Mouse (Mus musculus) heart, embryonic 10.5 days (tissue): ENCODE results near the gene Cyyr1. TPM values are rescaled to one million over a fixed set of nuclear protein-coding genes. Genes with fewer than 3 reads are reported as not detected.
"Not testable (repeated sequence)": the region's sequence is repeated elsewhere in the genome, so short reads cannot be mapped to it uniquely, and the experiment has no call there.

ENCODE experiments used
- DNase-seq: peaks from one replicate; pipeline ENCODE4 v3.0.0-alpha.2; 2017; ENCODE audit warnings: low spot score
- H3K27ac ChIP-seq: fragments of 300-500 bp; sonication (generic); 2 replicates; pipeline ENCODE4 v1.5.1; 2016; ENCODE audit warnings: mild to moderate bottlenecking
- H3K27me3 ChIP-seq: fragments of 300-500 bp; sonication (generic); 2 replicates; pipeline ENCODE4 v1.6.1; 2016; ENCODE audit warnings: mild to moderate bottlenecking; ENCODE audit not compliant: poor library complexity, insufficient read depth, severe bottlenecking
- H3K36me3 ChIP-seq: fragments of 300-500 bp; sonication (generic); 2 replicates; pipeline ENCODE4 v1.6.1; 2016; ENCODE audit warnings: mild to moderate bottlenecking, moderate library complexity
- H3K4me1 ChIP-seq: fragments of 300-500 bp; sonication (generic); 2 replicates; pipeline ENCODE4 v1.6.1; 2016; ENCODE audit warnings: mild to moderate bottlenecking
- H3K4me3 ChIP-seq: fragments of 300-500 bp; sonication (generic); 2 replicates; pipeline ENCODE4 v1.5.1; 2016; ENCODE audit warnings: mild to moderate bottlenecking, moderate library complexity
- H3K9me3 ChIP-seq: fragments of 300-500 bp; sonication (generic); 2 replicates; pipeline ENCODE4 v1.6.1; 2016; ENCODE audit warnings: mild to moderate bottlenecking, moderate library complexity
- WGBS: fragments of 180-500 bp; shearing (Covaris S2); methylation state at CpG from one replicate; pipeline ENCODE4 v1.1.7; 2016; 5-methylcytosine and 5-hydroxymethylcytosine counted together
- polyA plus RNA-seq: library from polyadenylated mRNA; unstranded; fragments of >200 nt; fragmentation: Nextera tagmentation; extraction: Ambion mirVana; gene quantifications from 2 replicates; pipeline ENCODE4 v1.2.1, GENCODE M21; 2016

Gene Cyyr1
- polyA plus RNA-seq = 2.9 and 3.2 TPM in 2 replicates

DNA sequence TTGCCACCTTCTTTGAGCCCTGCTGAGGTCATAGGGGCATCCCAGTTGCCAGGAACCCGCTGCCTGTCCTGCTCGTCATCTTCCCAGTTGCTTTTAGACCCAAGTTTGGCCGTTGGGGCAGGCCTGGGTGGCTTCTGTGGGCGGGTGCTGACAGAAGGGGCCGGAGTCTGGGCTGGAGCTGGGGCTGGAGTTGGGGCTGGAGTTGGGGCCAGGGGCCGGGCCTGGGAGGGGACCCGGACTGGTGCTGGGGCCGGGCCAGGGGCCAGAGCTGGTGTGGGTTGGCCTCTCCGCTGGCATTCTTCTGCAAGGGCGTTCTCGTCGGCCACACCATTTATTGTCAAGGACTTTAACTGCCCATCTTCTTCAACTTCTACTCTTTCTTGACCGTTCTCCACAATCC is at the start of gene Cyyr1:
TSS of gene Cyyr1 (minus strand) at position 101 of the 400 bp plus-strand sequence.
- not testable (repeated sequence) for H3K9me3 ChIP-seq, H3K4me3 ChIP-seq, H3K36me3 ChIP-seq, H3K4me1 ChIP-seq, H3K27ac ChIP-seq, DNase-seq, H3K27me3 ChIP-seq
- WGBS = 50% methylated on average over 11 of the region's 13 CpGs

DNA sequence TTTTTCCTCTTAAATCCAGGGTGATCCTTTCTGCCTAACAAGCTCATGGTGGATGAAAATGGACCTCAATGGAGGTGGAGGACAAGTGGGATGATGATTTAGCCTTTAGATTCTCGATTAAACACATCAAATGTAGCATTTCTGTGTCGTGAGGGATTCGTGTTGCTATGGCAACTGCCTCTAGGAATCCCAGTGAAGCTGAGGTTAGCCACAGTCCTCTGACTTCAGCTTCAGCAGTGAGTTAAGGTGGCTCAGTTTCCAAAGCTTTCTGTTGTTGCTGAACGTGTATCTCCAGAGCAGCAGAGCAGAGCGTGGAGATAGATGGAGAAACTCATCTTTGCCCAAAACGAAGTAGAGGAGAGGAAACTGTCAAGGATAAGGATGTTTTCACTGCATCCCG is 35.6 kb upstream of the Cyyr1 start:
- no peak overlapping the region for H3K4me3 ChIP-seq
- H3K9me3 ChIP-seq = no peaks in the 10 kb centered on the region
- no peaks in the 10 kb centered on the region for H3K36me3 ChIP-seq
- no peaks in the 10 kb centered on the region for H3K4me1 ChIP-seq
- H3K27me3 ChIP-seq = no peaks in the 10 kb centered on the region
- no peak overlapping the region for H3K27ac ChIP-seq
- no peak for DNase-seq
- 74% methylated on average over 7 of the region's 7 CpGs for WGBS

DNA sequence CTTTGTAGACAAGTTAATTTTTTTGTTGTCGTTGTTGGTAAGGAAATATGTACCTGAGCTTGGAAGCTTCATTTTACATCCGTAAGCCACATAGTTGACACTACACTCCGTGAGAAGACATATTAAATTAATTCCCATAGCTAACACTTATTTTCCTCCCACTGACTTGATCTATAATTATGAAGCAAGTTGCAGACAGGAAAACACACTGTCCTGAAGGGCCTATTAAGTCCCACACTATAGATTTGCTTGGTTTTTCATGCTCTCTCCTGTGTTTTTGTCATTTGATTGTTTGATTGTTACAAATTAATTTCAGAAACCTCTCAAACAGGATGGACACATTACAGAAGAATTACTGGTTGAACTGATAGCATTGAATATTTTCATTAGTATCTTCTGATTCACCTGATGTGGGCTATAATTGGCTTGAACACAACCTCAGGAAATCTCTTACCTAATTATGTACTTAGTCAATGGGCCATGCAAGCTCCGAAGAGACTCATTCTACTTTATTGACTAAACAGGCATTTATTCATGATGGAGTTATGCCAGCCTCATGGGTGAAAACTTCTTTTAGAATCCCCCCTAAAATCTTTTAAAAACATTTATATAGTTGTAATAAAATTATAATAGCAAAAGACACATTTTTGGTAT is 34.5 kb upstream of the Cyyr1 start:
- no peaks in the 10 kb centered on the region for H3K9me3 ChIP-seq
- no peaks in the 10 kb centered on the region for H3K36me3 ChIP-seq
- H3K4me3 ChIP-seq = no peak overlapping the region
- H3K27me3 ChIP-seq = no peaks in the 10 kb centered on the region
- no peaks in the 10 kb centered on the region for H3K4me1 ChIP-seq
- no peak overlapping the region for H3K27ac ChIP-seq
- WGBS = 87% methylated on average over 4 of the region's 4 CpGs
- DNase-seq = no peak

DNA sequence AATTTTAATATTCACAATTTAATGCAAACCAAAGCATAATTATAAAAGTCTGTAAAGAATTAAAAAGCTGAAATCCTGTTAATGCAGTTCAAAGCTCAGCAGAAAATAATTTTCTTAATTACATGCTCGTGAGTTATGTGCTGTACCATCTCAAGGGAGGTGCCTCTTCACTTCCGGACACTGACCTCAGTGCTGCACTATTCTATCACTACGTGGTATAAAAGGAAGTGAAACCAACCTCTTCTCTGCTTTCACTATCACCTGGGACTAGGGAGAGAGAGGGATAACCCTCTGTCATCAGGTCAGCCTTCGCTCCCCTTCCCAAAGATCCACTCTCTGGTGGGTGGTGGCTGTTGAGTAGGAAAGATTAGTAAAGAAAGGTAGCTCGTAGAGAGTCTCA is 13.3 kb upstream of the Cyyr1 start:
- WGBS = 74% methylated on average over 5 of the region's 5 CpGs
- no peaks in the 10 kb centered on the region for H3K9me3 ChIP-seq
- no peaks in the 10 kb centered on the region for H3K4me1 ChIP-seq
- DNase-seq = no peak
- no peak overlapping the region for H3K4me3 ChIP-seq
- no peak overlapping the region for H3K27ac ChIP-seq
- no peaks in the 10 kb centered on the region for H3K36me3 ChIP-seq
- no peaks in the 10 kb centered on the region for H3K27me3 ChIP-seq

DNA sequence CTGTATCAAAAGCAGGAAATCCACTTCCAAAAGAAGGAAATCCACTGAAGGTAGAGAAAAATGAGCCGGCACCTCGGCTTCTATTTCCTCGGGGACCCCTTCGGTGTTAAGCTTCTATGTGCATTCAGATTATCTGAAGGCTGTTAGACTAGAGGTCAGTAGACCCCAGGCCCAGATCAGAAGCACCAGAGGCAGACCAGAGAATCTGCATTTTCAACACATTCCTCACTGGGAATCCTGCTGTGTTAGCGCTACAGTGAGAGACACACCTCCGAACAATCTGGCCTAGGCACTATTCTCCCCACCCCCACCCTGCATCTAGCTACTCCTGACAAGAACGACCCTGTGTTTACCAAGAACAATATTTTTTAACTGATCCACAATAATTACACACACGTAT is 641 bp upstream of the Cyyr1 start:
- DNase-seq = no peak
- 23% methylated on average over 8 of the region's 8 CpGs for WGBS
- H3K9me3 ChIP-seq = no peaks in the 10 kb centered on the region
- no peak overlapping the region for H3K4me3 ChIP-seq
- peaks cover 5% of the 10 kb centered on the region; the same call in 1 of the 2 replicates for H3K4me1 ChIP-seq
- no peaks in the 10 kb centered on the region for H3K27me3 ChIP-seq
- H3K27ac ChIP-seq = no peak overlapping the region
- H3K36me3 ChIP-seq = no peaks in the 10 kb centered on the region

DNA sequence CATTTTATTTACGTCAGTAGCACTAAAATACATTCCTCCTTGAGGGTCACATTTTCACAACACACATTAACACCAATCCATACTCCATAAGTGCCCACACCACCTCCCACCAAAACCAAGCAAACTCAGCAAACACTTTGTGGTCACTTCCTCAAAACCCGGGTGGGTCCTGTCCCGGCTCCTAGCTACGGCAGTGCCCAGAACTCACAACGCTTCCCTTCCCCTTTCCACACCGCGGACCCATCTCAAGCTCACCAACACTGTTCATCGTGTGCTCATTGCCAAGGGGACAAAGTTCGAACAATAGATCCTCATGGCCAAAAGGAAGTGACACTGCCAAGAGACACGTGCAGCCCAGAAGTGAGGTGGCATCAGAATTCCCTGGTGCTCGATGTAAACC is 1.2 kb downstream of the Cyyr1 start:
- not testable (repeated sequence) for H3K27me3 ChIP-seq, H3K9me3 ChIP-seq, H3K4me3 ChIP-seq, DNase-seq, H3K4me1 ChIP-seq, H3K27ac ChIP-seq, H3K36me3 ChIP-seq
- 100% methylated on average over 1 of the region's 11 CpGs for WGBS

DNA sequence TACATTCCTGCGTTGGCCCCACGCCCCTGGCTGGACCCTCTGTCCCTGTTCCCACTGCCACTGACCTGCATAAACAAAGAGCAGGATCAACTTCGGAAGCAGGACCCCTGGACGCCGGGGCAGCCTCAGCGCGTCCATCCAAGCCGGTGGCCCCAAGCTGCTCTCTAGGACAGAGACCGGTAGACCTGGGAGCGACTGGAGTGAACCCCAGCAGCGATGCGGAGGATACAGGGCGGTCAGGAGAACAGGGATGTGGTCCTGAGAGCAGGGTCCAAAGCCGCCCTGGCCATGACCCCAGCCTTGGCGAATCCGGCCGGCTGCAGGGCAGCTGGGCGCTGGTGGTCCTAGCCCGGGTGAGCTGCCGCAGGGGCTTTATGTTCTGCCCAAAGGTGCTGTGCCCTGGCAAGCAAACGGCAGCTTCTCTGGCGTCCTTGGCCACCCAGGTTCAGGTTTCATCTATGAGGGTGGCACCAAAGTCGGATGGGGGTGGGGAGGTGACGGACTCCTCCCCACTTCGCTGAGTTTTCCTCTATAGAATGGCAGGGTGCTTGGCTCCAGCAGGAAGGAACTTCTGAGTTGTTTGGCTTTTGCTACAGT is 3.1 kb downstream of the Cyyr1 start:
- H3K36me3 ChIP-seq = no peaks in the 10 kb centered on the region
- H3K9me3 ChIP-seq = no peaks in the 10 kb centered on the region
- H3K4me1 ChIP-seq = peaks cover 5% of the 10 kb centered on the region; the same call in 1 of the 2 replicates
- under 1% methylated on average over 25 of the region's 25 CpGs for WGBS
- peak overlapping the region; percentile 73 for H3K4me3 ChIP-seq
- H3K27me3 ChIP-seq = no peaks in the 10 kb centered on the region
- no peak for DNase-seq
- H3K27ac ChIP-seq = peak overlapping the region; percentile 90

DNA sequence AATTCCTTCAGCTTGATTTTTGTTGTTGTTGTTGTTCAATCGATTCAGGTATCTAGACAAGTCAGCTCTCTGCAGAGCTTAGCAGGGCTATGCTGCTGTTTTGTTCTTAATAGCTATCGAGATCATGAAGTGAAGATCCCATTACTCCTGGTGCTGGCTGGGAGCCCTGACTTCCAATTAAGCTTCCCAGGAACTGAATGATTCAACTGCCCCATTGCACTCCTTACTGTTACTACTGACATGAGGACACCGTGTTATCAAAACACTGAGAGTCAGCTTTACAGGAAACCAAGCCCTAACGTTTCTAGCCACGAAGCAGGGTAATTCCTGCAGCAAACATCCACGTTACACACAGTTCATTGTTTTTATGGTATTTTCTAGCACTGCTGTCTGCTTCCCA is 6.7 kb downstream of the Cyyr1 start:
- H3K4me1 ChIP-seq = peaks cover 5% of the 10 kb centered on the region; the same call in 1 of the 2 replicates
- no peak for DNase-seq
- H3K4me3 ChIP-seq = no peak overlapping the region
- H3K9me3 ChIP-seq = no peaks in the 10 kb centered on the region
- WGBS = 61% methylated on average over 6 of the region's 6 CpGs
- H3K27ac ChIP-seq = peak overlapping the region; percentile 32; the same call in 1 of the 2 replicates
- no peaks in the 10 kb centered on the region for H3K36me3 ChIP-seq
- H3K27me3 ChIP-seq = no peaks in the 10 kb centered on the region

DNA sequence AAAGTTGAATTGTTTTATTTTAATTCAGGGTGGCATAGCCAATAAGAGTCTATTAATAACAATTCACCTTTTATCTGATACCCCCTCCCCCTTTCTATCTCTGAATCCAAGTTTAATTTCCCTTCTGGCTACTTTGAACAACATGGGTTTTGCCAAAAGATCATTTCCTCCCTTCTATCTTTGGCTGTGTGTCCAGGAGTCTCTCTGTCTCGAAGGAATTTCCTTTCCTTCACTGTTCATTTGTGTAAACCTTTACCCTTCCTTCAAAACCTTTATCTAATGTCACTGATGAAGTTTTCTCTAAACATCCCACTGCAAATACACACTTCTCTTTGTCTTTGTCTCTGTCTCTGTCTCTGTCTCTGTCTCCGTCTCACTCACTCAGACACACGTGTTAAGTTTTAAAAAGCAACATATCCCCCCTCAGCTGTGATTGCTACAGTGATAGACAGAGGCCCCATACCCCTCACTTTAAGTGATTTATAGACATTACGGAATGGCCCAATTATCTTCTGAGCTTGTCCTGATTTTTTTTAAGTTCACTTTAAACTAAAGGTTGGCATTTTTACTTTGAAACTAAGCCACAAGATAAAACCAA is 11.4 kb downstream of the Cyyr1 start:
- WGBS = 59% methylated on average over 4 of the region's 4 CpGs

DNA sequence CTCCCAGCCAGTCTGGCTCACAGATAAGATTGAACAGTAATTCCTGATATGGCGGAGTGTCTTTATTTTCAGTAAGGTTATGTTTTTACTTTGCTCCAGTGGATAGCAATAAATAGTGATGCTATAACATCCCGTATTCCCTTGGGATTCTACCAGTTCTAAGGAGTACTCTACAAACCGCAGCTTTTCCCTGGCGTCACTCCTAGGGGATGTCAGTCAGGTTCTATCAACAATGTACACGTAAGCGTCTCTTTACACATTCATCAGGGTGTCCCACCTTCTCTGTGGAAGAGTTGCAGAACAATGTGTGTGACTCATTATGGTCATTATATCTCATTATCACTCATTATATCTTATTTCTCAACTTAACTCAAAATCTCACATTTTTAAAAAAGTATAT is 12.2 kb downstream of the Cyyr1 start:
- WGBS = 79% methylated on average over 6 of the region's 6 CpGs
- no peaks in the 10 kb centered on the region for H3K36me3 ChIP-seq
- no peak overlapping the region for H3K4me3 ChIP-seq
- no peak for DNase-seq
- no peaks in the 10 kb centered on the region for H3K9me3 ChIP-seq
- no peaks in the 10 kb centered on the region for H3K27me3 ChIP-seq
- no peak overlapping the region for H3K27ac ChIP-seq
- no peaks in the 10 kb centered on the region for H3K4me1 ChIP-seq

More for the DNA sequence above, 11.4 kb downstream of the Cyyr1 start:
- H3K27me3 ChIP-seq = no peaks in the 10 kb centered on the region
- H3K9me3 ChIP-seq = no peaks in the 10 kb centered on the region
- no peak overlapping the region for H3K27ac ChIP-seq
- DNase-seq = no peak
- H3K4me1 ChIP-seq = no peaks in the 10 kb centered on the region
- H3K36me3 ChIP-seq = no peaks in the 10 kb centered on the region
- H3K4me3 ChIP-seq = no peak overlapping the region

DNA sequence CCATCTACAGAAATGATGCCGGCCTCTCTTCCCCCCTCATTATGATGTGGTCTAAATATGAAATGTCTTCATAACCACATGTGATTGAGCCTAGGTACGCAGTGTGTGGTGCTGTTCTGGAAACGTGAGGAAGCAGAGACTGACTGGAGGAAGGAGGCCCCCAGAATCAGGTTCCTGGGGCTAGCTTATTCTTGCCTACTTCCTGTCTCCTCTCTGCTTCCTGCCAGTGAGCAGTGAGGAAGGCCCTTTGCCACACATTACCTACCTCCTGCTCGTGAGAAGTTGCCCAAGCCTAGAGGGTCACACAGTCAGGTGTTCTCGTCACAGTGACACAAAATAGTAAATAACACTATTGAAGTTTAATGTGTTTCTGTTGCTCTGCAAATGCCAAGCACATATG is 14.8 kb downstream of the Cyyr1 start:
- no peak overlapping the region for H3K27ac ChIP-seq
- WGBS = 71% methylated on average over 5 of the region's 5 CpGs

DNA sequence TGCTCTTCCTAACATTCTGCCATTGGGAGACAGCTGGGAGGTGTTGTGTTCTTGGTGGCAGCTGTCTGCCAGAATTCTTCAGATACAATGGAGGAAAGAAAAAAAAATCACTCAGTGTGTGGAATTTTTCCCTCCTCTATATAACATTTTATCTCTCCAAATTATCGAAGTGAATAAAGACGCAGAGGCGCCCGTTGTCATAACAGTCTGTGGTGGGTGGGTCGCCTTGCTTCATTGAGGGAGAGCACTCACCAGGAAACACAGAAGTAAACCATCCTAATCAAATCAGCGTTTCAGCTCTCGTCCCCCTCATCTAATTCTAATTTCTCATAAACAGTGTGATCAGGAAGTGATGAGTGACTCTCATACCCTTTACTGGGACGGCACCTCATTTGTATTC is 17.1 kb downstream of the Cyyr1 start:
- Histone ChIP-seq H3K4me3 (no peak overlapping the region), H3K36me3 (no peaks in the 10 kb centered on the region), H3K4me1 (no peaks in the 10 kb centered on the region), H3K27ac (no peak overlapping the region), H3K9me3 (no peaks in the 10 kb centered on the region), H3K27me3 (no peaks in the 10 kb centered on the region)
- 83% methylated on average over 8 of the region's 8 CpGs for WGBS
- DNase-seq = no peak

More for the DNA sequence above, 14.8 kb downstream of the Cyyr1 start:
- no peaks in the 10 kb centered on the region for H3K4me1 ChIP-seq
- no peaks in the 10 kb centered on the region for H3K9me3 ChIP-seq
- no peaks in the 10 kb centered on the region for H3K27me3 ChIP-seq
- no peaks in the 10 kb centered on the region for H3K36me3 ChIP-seq
- H3K4me3 ChIP-seq = no peak overlapping the region
- DNase-seq = no peak

DNA sequence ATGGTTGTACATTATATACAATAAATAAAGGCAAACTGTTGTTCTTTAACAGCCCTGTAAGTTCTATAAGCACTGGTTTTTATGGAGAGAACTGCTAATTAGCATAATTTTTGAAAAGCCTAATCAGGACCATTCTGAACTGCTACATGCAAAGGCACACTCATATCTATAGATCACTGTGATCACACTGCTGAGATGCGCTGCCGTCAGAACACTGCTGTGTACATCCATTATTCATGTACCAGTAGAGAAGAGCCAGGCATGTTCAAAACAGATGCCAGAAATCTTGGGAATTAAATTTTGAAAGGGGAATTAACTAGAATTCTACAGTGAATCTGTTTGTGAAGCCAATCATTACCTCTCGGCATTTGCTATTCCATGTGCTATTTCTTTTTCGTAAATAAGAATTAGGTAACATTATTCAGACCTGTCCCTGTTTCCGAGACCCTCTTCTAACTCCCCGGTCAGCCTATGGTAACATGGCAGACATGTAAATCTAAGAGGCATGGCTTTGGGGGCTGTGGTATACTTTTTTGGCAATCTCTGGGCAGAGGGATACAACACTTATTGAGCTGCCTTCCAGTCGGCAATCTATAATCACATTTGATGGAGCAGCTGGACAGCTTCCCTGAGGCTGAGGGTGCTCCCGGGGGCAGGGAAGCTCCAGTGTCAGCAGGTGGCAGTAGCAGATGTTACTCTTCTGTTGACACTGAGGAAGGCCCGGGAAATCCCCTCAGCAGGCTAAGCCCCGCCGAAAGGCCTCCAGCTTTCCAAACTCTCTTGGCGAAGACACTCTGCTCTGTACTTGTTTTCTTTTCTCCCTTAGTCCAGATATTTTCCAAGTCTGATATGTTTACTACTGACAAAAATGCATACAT is 25.2 kb downstream of the Cyyr1 start:
- peak; percentile 79 for DNase-seq
- Histone ChIP-seq H3K36me3 (no peaks in the 10 kb centered on the region), H3K4me1 (no peaks in the 10 kb centered on the region), H3K4me3 (no peak overlapping the region), H3K27me3 (no peaks in the 10 kb centered on the region), H3K27ac (no peak overlapping the region), H3K9me3 (no peaks in the 10 kb centered on the region)
- 54% methylated on average over 12 of the region's 12 CpGs for WGBS
